Mouse (Mus musculus) MEL (cell line): ENCODE measurements around the gene Gm45808. TPM values are rescaled to one million over a fixed set of nuclear protein-coding genes. Genes with fewer than 3 reads are reported as not detected.

ENCODE experiments used
- DNase-seq: peaks from one replicate; pipeline ENCODE4 v3.0.0; 2011; ENCODE audit warnings: low read depth, low spot score
- H3K27ac ChIP-seq: 2 replicates; pipeline ENCODE4 v1.5.1; 2012; ENCODE audit warnings: low read depth, mild to moderate bottlenecking, control low read depth, low read length, moderate library complexity; ENCODE audit not compliant: control insufficient read depth
- H3K27me3 ChIP-seq, 2 experiments: fragments of 150-350 bp in 1 of 2; sonication (generic) in 1 of 2; 2 replicates each; pipeline ENCODE4 v1.6.1; 2012; ENCODE audit warnings: low read length in 2 of 2, mild to moderate bottlenecking in 2 of 2, improper control_type of control experiment in 1 of 2, moderate library complexity in 1 of 2; ENCODE audit not compliant: insufficient read depth in 2 of 2, control insufficient read depth in 1 of 2
- H3K36me3 ChIP-seq, 2 experiments: 2 replicates each; pipeline ENCODE4 v1.6.1; 2012 to 2014; ENCODE audit warnings: low read length in 2 of 2, improper control_type of control experiment in 1 of 2, inconsistent platforms in 1 of 2, mild to moderate bottlenecking in 1 of 2; ENCODE audit not compliant: insufficient read depth in 2 of 2, control insufficient read depth in 1 of 2
- H3K4me1 ChIP-seq, 2 experiments: fragments of 150-350 bp in 1 of 2; sonication (generic) in 1 of 2; 2 replicates each; pipeline ENCODE4 v1.6.1; 2012; ENCODE audit warnings: low read length in 2 of 2, improper control_type of control experiment in 1 of 2, mild to moderate bottlenecking in 1 of 2; ENCODE audit not compliant: insufficient read depth in 2 of 2, control insufficient read depth in 1 of 2
- H3K4me3 ChIP-seq, 2 experiments: fragments of 150-350 bp in 1 of 2; sonication (generic) in 1 of 2; 2 replicates each; pipeline ENCODE4 v1.5.1; 2012; ENCODE audit warnings: low read depth in 2 of 2, low read length in 2 of 2, mild to moderate bottlenecking in 2 of 2, moderate library complexity in 2 of 2, control low read depth in 1 of 2, improper control_type of control experiment in 1 of 2; ENCODE audit not compliant: control insufficient read depth in 1 of 2, insufficient read depth in 1 of 2
- H3K79me2 ChIP-seq: 2 replicates; pipeline ENCODE4 v1.6.1; 2012; ENCODE audit warnings: mild to moderate bottlenecking, low read length, moderate library complexity; ENCODE audit not compliant: control insufficient read depth, poor library complexity, insufficient read depth
- H3K9ac ChIP-seq: 2 replicates; pipeline ENCODE4 v1.6.1; 2012; ENCODE audit warnings: low read depth, mild to moderate bottlenecking, control low read depth, low read length, moderate library complexity; ENCODE audit not compliant: control insufficient read depth, poor library complexity, severe bottlenecking
- H3K9me3 ChIP-seq: fragments of 150-350 bp; sonication (generic); replicated peaks from 2 replicates; pipeline ENCODE4 v1.6.1; 2012; ENCODE audit warnings: mild to moderate bottlenecking, low read length, improper control_type of control experiment, moderate library complexity; ENCODE audit not compliant: insufficient read depth
- BHLHE40 ChIP-seq: IDR thresholded peaks from 2 replicates; pipeline ENCODE4 v1.6.1; 2012; ENCODE audit warnings: low read depth, mild to moderate bottlenecking, inconsistent platforms, low read length, improper control_type of control experiment, borderline replicate concordance
- CHD1 ChIP-seq: IDR thresholded peaks from 2 replicates; pipeline ENCODE4 v1.6.1; 2012; ENCODE audit warnings: low read depth, mild to moderate bottlenecking, inconsistent platforms, low read length, improper control_type of control experiment
- CHD2 ChIP-seq: IDR thresholded peaks from 2 replicates; pipeline ENCODE4 v1.6.1; 2011; ENCODE audit warnings: low read length, improper control_type of control experiment
- CTCF ChIP-seq, 3 experiments: IDR thresholded peaks in 2 of 3; conservative IDR thresholded peaks in 1 of 3; 2 replicates each; pipeline ENCODE4 v1.5.1; 2011 to 2012; ENCODE audit warnings: low read length in 3 of 3, low read depth in 2 of 3, mild to moderate bottlenecking in 2 of 3, improper control_type of control experiment in 1 of 3, inconsistent platforms in 1 of 3, mixed read lengths in 1 of 3, moderate library complexity in 1 of 3; ENCODE audit not compliant: control insufficient read depth in 1 of 3, insufficient read depth in 1 of 3, poor library complexity in 1 of 3, severe bottlenecking in 1 of 3
- ELF1 ChIP-seq: IDR thresholded peaks from 2 replicates; pipeline ENCODE4 v1.6.1; 2014; ENCODE audit warnings: low read depth, mild to moderate bottlenecking, inconsistent platforms, low read length, improper control_type of control experiment, moderate library complexity
- EP300 ChIP-seq, 2 experiments: IDR thresholded peaks; 2 replicates each; pipeline ENCODE4 v1.6.1; 2011; ENCODE audit warnings: improper control_type of control experiment in 2 of 2, low read length in 2 of 2, low read depth in 1 of 2, mild to moderate bottlenecking in 1 of 2
- GABPA ChIP-seq: IDR thresholded peaks from 2 replicates; pipeline ENCODE4 v1.6.1; 2012; ENCODE audit warnings: low read depth, mild to moderate bottlenecking, inconsistent platforms, low read length, improper control_type of control experiment, moderate library complexity
- HCFC1 ChIP-seq: IDR thresholded peaks from 2 replicates; pipeline ENCODE4 v1.6.1; 2012; ENCODE audit warnings: low read depth, mild to moderate bottlenecking, inconsistent platforms, low read length, improper control_type of control experiment, moderate library complexity
- KAT2A ChIP-seq: conservative IDR thresholded peaks from 2 replicates; pipeline ENCODE4 v1.6.1; 2012; ENCODE audit warnings: low read depth, low read length, improper control_type of control experiment, inconsistent platforms
- MAX ChIP-seq: IDR thresholded peaks from 2 replicates; pipeline ENCODE4 v1.6.1; 2011; ENCODE audit warnings: low read length, improper control_type of control experiment
- MAZ ChIP-seq: IDR thresholded peaks from 2 replicates; pipeline ENCODE4 v1.6.1; 2012; ENCODE audit warnings: low read depth, mild to moderate bottlenecking, inconsistent platforms, low read length, improper control_type of control experiment
- MXI1 ChIP-seq: IDR thresholded peaks from 2 replicates; pipeline ENCODE4 v1.6.1; 2011; ENCODE audit warnings: mild to moderate bottlenecking, low read depth, low read length, improper control_type of control experiment
- MYB ChIP-seq: IDR thresholded peaks from 2 replicates; pipeline ENCODE4 v1.6.1; 2011; ENCODE audit warnings: mild to moderate bottlenecking, low read depth, low read length, improper control_type of control experiment
- MYC ChIP-seq: IDR thresholded peaks from 2 replicates; pipeline ENCODE4 v1.6.1; 2011; ENCODE audit warnings: low read depth, mild to moderate bottlenecking, low read length, improper control_type of control experiment, moderate library complexity
- NELFE ChIP-seq: IDR thresholded peaks from 2 replicates; pipeline ENCODE4 v1.6.1; 2011; ENCODE audit warnings: low read depth, low read length, improper control_type of control experiment
- NRF1 ChIP-seq: IDR thresholded peaks from 2 replicates; pipeline ENCODE4 v1.6.1; 2014; ENCODE audit warnings: low read depth, mild to moderate bottlenecking, inconsistent platforms, low read length, improper control_type of control experiment, moderate library complexity; ENCODE audit not compliant: poor library complexity, insufficient read depth, severe bottlenecking
- POLR2AphosphoS5 ChIP-seq: IDR thresholded peaks from 2 replicates; pipeline ENCODE4 v1.6.1; 2012; ENCODE audit warnings: low read depth, borderline replicate concordance, mild to moderate bottlenecking, inconsistent platforms, low read length, moderate library complexity, mixed read lengths
- RAD21 ChIP-seq: IDR thresholded peaks from 2 replicates; pipeline ENCODE4 v1.6.1; 2011; ENCODE audit warnings: mild to moderate bottlenecking, low read depth, low read length, improper control_type of control experiment
- RCOR1 ChIP-seq: IDR thresholded peaks from 2 replicates; pipeline ENCODE4 v1.6.1; 2012; ENCODE audit warnings: low read depth, mild to moderate bottlenecking, inconsistent platforms, low read length, improper control_type of control experiment
- SIN3A ChIP-seq: IDR thresholded peaks from 2 replicates; pipeline ENCODE4 v1.6.1; 2012; ENCODE audit warnings: low read length, improper control_type of control experiment, inconsistent platforms
- SMC3 ChIP-seq: IDR thresholded peaks from 2 replicates; pipeline ENCODE4 v1.6.1; 2011; ENCODE audit warnings: low read depth, low read length, improper control_type of control experiment
- TAL1 ChIP-seq: IDR thresholded peaks from 2 replicates; pipeline ENCODE4 v1.6.1; 2012; ENCODE audit warnings: mild to moderate bottlenecking, inconsistent platforms, low read length, moderate library complexity, mixed read lengths
- TBP ChIP-seq: IDR thresholded peaks from 2 replicates; pipeline ENCODE4 v1.8.0; 2011; ENCODE audit warnings: low read depth, low read length, improper control_type of control experiment
- TCF12 ChIP-seq: IDR thresholded peaks from 2 replicates; pipeline ENCODE4 v1.6.1; 2014; ENCODE audit warnings: low read depth, mild to moderate bottlenecking, inconsistent platforms, low read length, improper control_type of control experiment, moderate library complexity
- USF1 ChIP-seq: IDR thresholded peaks from 2 replicates; pipeline ENCODE4 v1.6.1; 2014; ENCODE audit warnings: low read depth, mild to moderate bottlenecking, inconsistent platforms, low read length, improper control_type of control experiment, moderate library complexity
- USF2 ChIP-seq, 2 experiments: IDR thresholded peaks; 2 replicates each; pipeline ENCODE4 v1.6.1; 2011 to 2012; ENCODE audit warnings: improper control_type of control experiment in 2 of 2, low read length in 2 of 2, borderline replicate concordance in 1 of 2, inconsistent platforms in 1 of 2, low read depth in 1 of 2, mild to moderate bottlenecking in 1 of 2; ENCODE audit not compliant: insufficient read depth in 1 of 2
- ZC3H11A ChIP-seq: IDR thresholded peaks from 2 replicates; pipeline ENCODE4 v1.6.1; 2012; ENCODE audit warnings: low read depth, mild to moderate bottlenecking, inconsistent platforms, low read length, improper control_type of control experiment
- ZKSCAN1 ChIP-seq: IDR thresholded peaks from 2 replicates; pipeline ENCODE4 v1.6.1; 2012; ENCODE audit warnings: low read depth, mild to moderate bottlenecking, inconsistent platforms, low read length, improper control_type of control experiment, moderate library complexity
- ZMIZ1 ChIP-seq: IDR thresholded peaks from 2 replicates; pipeline ENCODE4 v1.6.1; 2012; ENCODE audit warnings: low read depth, mild to moderate bottlenecking, inconsistent platforms, low read length, improper control_type of control experiment, moderate library complexity
- ZNF384 ChIP-seq: IDR thresholded peaks from 2 replicates; pipeline ENCODE4 v1.6.1; 2012; ENCODE audit warnings: low read depth, mild to moderate bottlenecking, inconsistent platforms, low read length, improper control_type of control experiment
- polyA plus RNA-seq, 2 experiments: library from polyadenylated mRNA; stranded (reverse) in 1 of 2; unstranded in 1 of 2; fragments of >175 nt in 1 of 2; fragments of >200 nt in 1 of 2; gene quantifications; 2 replicates each; pipeline versions ENCODE4 v1.2.1 to v1.2.4; 2012; ENCODE audit warnings: low replicate concordance in 2 of 2, low read depth in 1 of 2; ENCODE audit not compliant: insufficient read length in 2 of 2, insufficient read depth in 1 of 2, missing spikeins in 1 of 2
- total RNA-seq: library from RNA; depleted of rRNA; stranded (reverse); fragments of 300-350 nt; gene quantifications from 2 replicates; pipeline ENCODE4 v1.2.3, GENCODE M21; 2012

The Gm45808 gene
- total and polyA plus RNA-seq, 3 experiments: not detected

DNA sequence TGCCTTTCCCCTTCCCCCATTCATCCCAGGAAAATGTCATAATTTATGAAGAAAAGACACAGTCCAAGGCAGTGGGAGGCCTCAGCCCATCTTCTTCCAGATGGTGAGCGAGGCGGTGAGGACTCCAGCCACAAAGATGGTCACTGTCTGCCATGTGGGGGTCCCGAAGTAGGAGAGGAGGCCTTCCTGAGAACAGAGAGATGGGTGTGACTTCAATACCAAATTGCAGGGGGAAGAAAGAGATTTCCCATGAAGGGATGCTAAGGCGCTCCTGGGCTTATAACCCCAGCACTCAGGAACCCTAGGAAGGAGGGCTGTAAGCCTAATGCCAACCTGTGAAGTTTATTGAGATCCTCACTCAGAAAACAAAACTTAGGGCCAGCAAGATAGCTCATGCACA, 24.8 kb downstream of the Gm45808 start:
- Histone ChIP-seq H3K27ac (0 out of 2 replicates have a peak overlapping the region, but pooled peaks have one; percentile 7), H3K27me3 (no peaks in the 10 kb centered on the region), H3K36me3 (peaks cover 7 to 26% of the 10 kb centered on the region in 2 experiments), H3K79me2 (peaks cover 41% of the 10 kb centered on the region), H3K4me1 (peaks cover 7 to 29% of the 10 kb centered on the region in 2 experiments; a peak in 3 of 4 replicates), H3K9ac (no peak overlapping the region), H3K4me3 (no peak overlapping the region), H3K9me3 (no peaks in the 10 kb centered on the region)
- DNase-seq: no peak
- no peak for TF ChIP-seq ZKSCAN1
- no peak for TF ChIP-seq KAT2A
- TF ChIP-seq USF1: no peak
- no peak for TF ChIP-seq MAX
- TF ChIP-seq MXI1: no peak
- no peak for TF ChIP-seq HCFC1
- TF ChIP-seq ELF1: no peak
- no peak for TF ChIP-seq MAZ
- no peak for TF ChIP-seq SMC3
- TF ChIP-seq USF2 (IDR thresholded peaks at IDR 0.05; ENCODE audit: borderline replicate concordance in 1 of 2, insufficient read depth in 1 of 2, low read depth in 1 of 2, low read length in 2 of 2): no peak
- no peak for TF ChIP-seq GABPA
- TF ChIP-seq RCOR1: no peak
- TF ChIP-seq CHD2: no peak
- TF ChIP-seq MYC: no peak
- no peak for TF ChIP-seq TCF12
- no peak for TF ChIP-seq POLR2AphosphoS5
- no peak for TF ChIP-seq CHD1
- TF ChIP-seq BHLHE40: no peak
- no peak for TF ChIP-seq ZMIZ1
- TF ChIP-seq TAL1: no peak

DNA sequence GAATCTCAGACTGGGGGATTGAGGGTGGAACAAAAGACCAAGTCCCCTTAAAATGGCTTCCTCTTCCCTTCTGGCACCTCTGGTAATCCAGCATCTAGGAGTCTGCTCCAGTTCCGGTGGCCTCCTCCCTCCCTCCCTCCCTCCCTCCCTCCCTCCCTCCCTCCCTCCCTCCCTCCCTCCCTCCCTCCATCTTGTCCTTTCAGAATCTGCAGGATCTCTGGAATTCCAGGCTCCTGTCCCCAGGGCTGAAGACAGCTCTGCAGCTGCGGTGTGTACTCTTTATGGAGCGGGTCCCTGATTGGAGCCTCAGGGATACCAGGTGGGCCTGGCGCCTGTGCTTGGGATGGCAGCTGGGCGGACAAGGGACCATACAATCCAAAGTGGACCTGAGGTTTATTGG, 25.3 kb downstream of the Gm45808 start:
- peak overlapping the region; percentile 96 for H3K27ac ChIP-seq
- peaks cover 7 to 27% of the 10 kb centered on the region in 2 experiments for H3K36me3 ChIP-seq
- peaks cover 38% of the 10 kb centered on the region for H3K79me2 ChIP-seq
- TF ChIP-seq POLR2AphosphoS5: no peak
- no peak for TF ChIP-seq ZNF384
- no peak for TF ChIP-seq USF1
- no peak for TF ChIP-seq MAX
- no peak for TF ChIP-seq SMC3
- no peak for TF ChIP-seq ZKSCAN1
- TF ChIP-seq TBP: no peak
- no peak for TF ChIP-seq TAL1
- no peak for TF ChIP-seq MYB
- no peak for TF ChIP-seq SIN3A
- TF ChIP-seq MXI1: no peak
- TF ChIP-seq NRF1: no peak
- no peak for TF ChIP-seq CTCF (IDR thresholded peaks at IDR 0.05 in 2 of 3, conservative IDR thresholded peaks at IDR 0.05 in 1 of 3; ENCODE audit: control insufficient read depth in 1 of 3, insufficient read depth in 1 of 3, low read depth in 2 of 3, low read length in 3 of 3, poor library complexity in 1 of 3, severe bottlenecking in 1 of 3)
- no peak for TF ChIP-seq EP300 (IDR thresholded peaks at IDR 0.05; ENCODE audit: low read depth in 1 of 2, low read length in 2 of 2)
- no peak for TF ChIP-seq USF2 (IDR thresholded peaks at IDR 0.05; ENCODE audit: borderline replicate concordance in 1 of 2, insufficient read depth in 1 of 2, low read depth in 1 of 2, low read length in 2 of 2)
- no peak for TF ChIP-seq ZC3H11A
- TF ChIP-seq RAD21: no peak
- no peak for TF ChIP-seq NELFE
- no peak for TF ChIP-seq MAZ
- H3K27me3 ChIP-seq: no peaks in the 10 kb centered on the region
- no peak for DNase-seq
- peak overlapping the region; percentile 76 for H3K9ac ChIP-seq
- H3K4me1 ChIP-seq: peaks cover 7 to 33% of the 10 kb centered on the region in 2 experiments; a peak in 3 of 4 replicates
- no peaks in the 10 kb centered on the region for H3K9me3 ChIP-seq
- no peak overlapping the region; a peak in 1 of 4 replicates for H3K4me3 ChIP-seq
